In genomic region chr15:10464678-10465077, GRCm38 (mm10) we compare ENCODE assay signal across 16 mouse cellular contexts.
"Had no signal": no experiment of that assay in that cellular context is flagged by ENCODE, and none has a peak within 500 bp of the region (broad histone marks: within the 10 kb centered on the region; RNA-seq: fewer than 3 reads in every experiment).

No protein-coding gene starts in this region.

- ATAC-seq: hindbrain, postnatal 0 days; intestine, embryonic 16.5 days; liver, embryonic 12.5 days had no signal

- DNase-seq: gastrocnemius, postnatal 14 days; gastrocnemius, postnatal 36 days; heart, adult 18-20 months; heart, postnatal 14 days; heart, postnatal 36 days; kidney, adult 11 months; kidney, adult 2 months; kidney, adult 9 months; kidney, postnatal 14 days; kidney, postnatal 36 days; layer of hippocampus, adult 9-11 months; layer of hippocampus, postnatal 36 days; left cerebral cortex, postnatal 4 days had no signal
